In genomic region chr9:77793838-77794237, GRCm38 (mm10) we compare ENCODE assay signal across 26 mouse cellular contexts.
"Had no signal": no experiment of that assay in that cellular context is flagged by ENCODE, and none has a peak within 500 bp of the region (broad histone marks: within the 10 kb centered on the region; RNA-seq: fewer than 3 reads in every experiment).

No protein-coding gene starts in this region.

- H3K9ac ChIP-seq: heart, embryonic 13.5 days; heart, embryonic 15.5 days; hindbrain, embryonic 14.5 days; kidney, embryonic 15.5 days; limb, embryonic 12.5 days; liver, embryonic 13.5 days had no signal

- H3K4me1 ChIP-seq: limb, embryonic 10.5 days; limb, embryonic 12.5 days; liver, embryonic 13.5 days had no signal

- ATAC-seq: hindbrain, embryonic 16.5 days; intestine, embryonic 16.5 days had no signal

- H3K4me3 ChIP-seq: heart, adult 2 months; heart, embryonic 13.5 days; heart, embryonic 15.5 days; kidney, embryonic 15.5 days; limb, embryonic 10.5 days; limb, embryonic 12.5 days; liver, embryonic 13.5 days had no signal

- H3K4me2 ChIP-seq: heart, embryonic 11.5 days; heart, embryonic 13.5 days; heart, embryonic 15.5 days; hindbrain, embryonic 14.5 days; kidney, embryonic 15.5 days; limb, embryonic 12.5 days; liver, embryonic 11.5 days; liver, embryonic 13.5 days had no signal

- H3K9me3 ChIP-seq: heart, embryonic 15.5 days; kidney, embryonic 15.5 days; limb, embryonic 10.5 days; liver, embryonic 13.5 days had no signal

- H3K27me3 ChIP-seq: heart, embryonic 13.5 days; heart, embryonic 15.5 days; kidney, embryonic 15.5 days; limb, embryonic 12.5 days; liver, embryonic 13.5 days had no signal

- H3K27ac ChIP-seq: heart, adult 2 months; heart, embryonic 13.5 days; heart, embryonic 15.5 days; hindbrain, embryonic 14.5 days; kidney, embryonic 15.5 days; kidney, postnatal 0 days; limb, embryonic 10.5 days; limb, embryonic 12.5 days; liver, embryonic 13.5 days had no signal

- DNase-seq: gastrocnemius, postnatal 14 days; gastrocnemius, postnatal 36 days; heart, adult 11 months; heart, adult 2 months; heart, postnatal 14 days; heart, postnatal 36 days; kidney, adult 11 months; kidney, adult 2 months; kidney, adult 9 months; kidney, postnatal 14 days; kidney, postnatal 36 days; layer of hippocampus, adult 9-11 months; layer of hippocampus, postnatal 36 days; liver; liver, embryonic 13.5 days had no signal
